Mouse (Mus musculus) limb, embryonic 12.5 days (tissue): Measurements from ENCODE around the gene Stxbp6. TPM values are rescaled to one million over a fixed set of nuclear protein-coding genes. Genes with fewer than 3 reads are reported as not detected.
A peak's percentile ranks its signal among the peaks of the same experiment; 100 is the strongest.
"Not testable (repeated sequence)": the region's sequence is repeated elsewhere in the genome, so short reads cannot be mapped to it uniquely, and the experiment has no call there.

Experiments
- ATAC-seq: fragments of 200-750 bp; cut with Nextera tagmentation; 2 replicates; pipeline ENCODE4 v1.8.0; 2017; ENCODE audit warnings: low read depth, moderate TSS enrichment; ENCODE audit not compliant: insufficient number of reproducible peaks, insufficient read depth, low FRiP score, low TSS enrichment
- H3K27ac ChIP-seq: fragments of 300-500 bp; sonication (generic); 2 replicates; pipeline ENCODE4 v1.5.1; 2016; ENCODE audit warnings: mild to moderate bottlenecking, moderate library complexity
- H3K27me3 ChIP-seq: fragments of 300-500 bp; sonication (generic); 2 replicates; pipeline ENCODE4 v1.6.1; 2016; ENCODE audit warnings: mild to moderate bottlenecking, moderate library complexity
- H3K36me3 ChIP-seq: fragments of 300-500 bp; sonication (generic); 2 replicates; pipeline ENCODE4 v1.6.1; 2016; ENCODE audit warnings: mild to moderate bottlenecking, moderate library complexity
- H3K4me1 ChIP-seq: fragments of 300-500 bp; sonication (generic); replicated peaks from 2 replicates; pipeline ENCODE4 v1.6.1; 2016
- H3K4me2 ChIP-seq: fragments of 300-500 bp; sonication (generic); 2 replicates; pipeline ENCODE4 v1.6.1; 2016; ENCODE audit warnings: mild to moderate bottlenecking, moderate library complexity
- H3K4me3 ChIP-seq: fragments of 300-500 bp; sonication (generic); replicated peaks from 2 replicates; pipeline ENCODE4 v1.5.1; 2016; ENCODE audit warnings: mild to moderate bottlenecking
- H3K9ac ChIP-seq: fragments of 300-500 bp; sonication (generic); replicated peaks from 2 replicates; pipeline ENCODE4 v1.6.1; 2016; ENCODE audit warnings: mild to moderate bottlenecking, moderate library complexity
- H3K9me3 ChIP-seq: fragments of 300-500 bp; sonication (generic); 2 replicates; pipeline ENCODE4 v1.6.1; 2016; ENCODE audit warnings: mild to moderate bottlenecking, moderate library complexity
- WGBS: fragments of 180-500 bp; shearing (Covaris S2); methylation state at CpG from one replicate; pipeline ENCODE4 v1.1.7; 2016; 5-methylcytosine and 5-hydroxymethylcytosine counted together
- polyA plus RNA-seq: library from polyadenylated mRNA; unstranded; fragments of >200 nt; fragmentation: Nextera tagmentation; extraction: Ambion mirVana; gene quantifications from 2 replicates; pipeline ENCODE4 v1.2.1, GENCODE M21; 2016

Gene Stxbp6
- polyA plus RNA-seq, result 24.6 and 29.1 TPM in 2 replicates

GRCm38 (mm10) chr12:45074611-45075342 lies at the start of gene Stxbp6:
TSS of gene Stxbp6 (minus strand) at chr12:45074709.
- Histone ChIP-seq H3K9ac (peak within 1 kb of the TSS; percentile 95), H3K4me3 (peak within 1 kb of the TSS; percentile 75), H3K9me3 (no peaks in the 10 kb centered on the region), H3K36me3 (no peaks in the 10 kb centered on the region), H3K4me1 (peaks cover 31% of the 10 kb centered on the region), H3K4me2 (peak within 1 kb of the TSS; percentile 90), H3K27me3 (no peaks in the 10 kb centered on the region), H3K27ac (peak within 1 kb of the TSS; percentile 95)
- WGBS, result 2% methylated on average over 20 of the region's 20 CpGs
- ATAC-seq, result peak; percentile 32; the same call in 1 of the 2 replicates

GRCm38 (mm10) chr12:45102954-45103353 lies 28.4 kb upstream of the Stxbp6 start:
- H3K4me1 ChIP-seq, ATAC-seq: not testable (repeated sequence)
- 71% methylated on average over 2 of the region's 2 CpGs for WGBS

GRCm38 (mm10) chr12:45093732-45094131 lies 19.2 kb upstream of the Stxbp6 start:
- H3K27me3 ChIP-seq, result no peaks in the 10 kb centered on the region
- no peak overlapping the region for H3K9ac ChIP-seq
- H3K9me3 ChIP-seq, result no peaks in the 10 kb centered on the region
- 71% methylated on average over 2 of the region's 2 CpGs for WGBS
- H3K4me3 ChIP-seq, result no peak overlapping the region
- H3K27ac ChIP-seq, result no peak overlapping the region
- H3K4me1 ChIP-seq, result no peaks in the 10 kb centered on the region
- no peak overlapping the region for H3K4me2 ChIP-seq
- ATAC-seq, result no peak
- H3K36me3 ChIP-seq, result no peaks in the 10 kb centered on the region

More at GRCm38 (mm10) chr12:45102954-45103353, 28.4 kb upstream of the Stxbp6 start:
- H3K9ac ChIP-seq, H3K9me3 ChIP-seq, H3K36me3 ChIP-seq, H3K27ac ChIP-seq, H3K4me3 ChIP-seq, H3K4me2 ChIP-seq, H3K27me3 ChIP-seq: not testable (repeated sequence)

GRCm38 (mm10) chr12:45092444-45092843 lies 17.9 kb upstream of the Stxbp6 start:
- H3K27ac ChIP-seq, result no peak overlapping the region
- WGBS, result 79% methylated on average over 3 of the region's 3 CpGs
- H3K4me3 ChIP-seq, result no peak overlapping the region
- no peaks in the 10 kb centered on the region for H3K27me3 ChIP-seq
- no peaks in the 10 kb centered on the region for H3K9me3 ChIP-seq
- no peaks in the 10 kb centered on the region for H3K4me1 ChIP-seq
- ATAC-seq, result no peak
- no peaks in the 10 kb centered on the region for H3K36me3 ChIP-seq
- no peak overlapping the region for H3K4me2 ChIP-seq
- no peak overlapping the region for H3K9ac ChIP-seq

- no peaks in the 10 kb centered on the region for H3K9me3 ChIP-seq
- ATAC-seq, result no peak
- H3K4me2 ChIP-seq, result no peak overlapping the region
- H3K27me3 ChIP-seq, result no peaks in the 10 kb centered on the region
- 81% methylated on average over 1 of the region's 1 CpGs for WGBS
- no peak overlapping the region for H3K27ac ChIP-seq
- H3K9ac ChIP-seq, result no peak overlapping the region
- no peak overlapping the region for H3K4me3 ChIP-seq
- H3K4me1 ChIP-seq, result no peaks in the 10 kb centered on the region
- H3K36me3 ChIP-seq, result no peaks in the 10 kb centered on the region
These were observed 8.6 kb upstream of the Stxbp6 start for GRCm38 (mm10) chr12:45083145-45083475.

- H3K4me2 ChIP-seq, result no peak overlapping the region
- H3K27me3 ChIP-seq, result no peaks in the 10 kb centered on the region
- ATAC-seq, result no peak
- no peak overlapping the region for H3K9ac ChIP-seq
- H3K27ac ChIP-seq, result no peak overlapping the region
- no peaks in the 10 kb centered on the region for H3K9me3 ChIP-seq
- H3K36me3 ChIP-seq, result no peaks in the 10 kb centered on the region
- no peak overlapping the region for H3K4me3 ChIP-seq
- 81% methylated on average over 4 of the region's 4 CpGs for WGBS
- H3K4me1 ChIP-seq, result no peaks in the 10 kb centered on the region
These were observed 8.1 kb upstream of the Stxbp6 start for GRCm38 (mm10) chr12:45082379-45083144.

GRCm38 (mm10) chr12:45081617-45082016 lies 7.1 kb upstream of the Stxbp6 start:
- ATAC-seq, result no peak
- 69% methylated on average over 1 of the region's 1 CpGs for WGBS
- no peaks in the 10 kb centered on the region for H3K36me3 ChIP-seq
- H3K27me3 ChIP-seq, result no peaks in the 10 kb centered on the region
- H3K9ac ChIP-seq, result no peak overlapping the region
- H3K4me1 ChIP-seq, result no peaks in the 10 kb centered on the region
- H3K9me3 ChIP-seq, result no peaks in the 10 kb centered on the region
- H3K4me2 ChIP-seq, result no peak overlapping the region
- H3K27ac ChIP-seq, result no peak overlapping the region
- no peak overlapping the region for H3K4me3 ChIP-seq

- Histone ChIP-seq H3K9ac (no peak overlapping the region), H3K4me2 (no peak overlapping the region), H3K27ac (no peak overlapping the region), H3K27me3 (no peaks in the 10 kb centered on the region), H3K36me3 (no peaks in the 10 kb centered on the region), H3K4me3 (no peak overlapping the region), H3K9me3 (no peaks in the 10 kb centered on the region), H3K4me1 (no peaks in the 10 kb centered on the region)
- ATAC-seq, result no peak
- 61% methylated on average over 5 of the region's 5 CpGs for WGBS
These were observed 6.2 kb upstream of the Stxbp6 start for GRCm38 (mm10) chr12:45080753-45081122.

- Histone ChIP-seq H3K4me1 (peaks cover 4% of the 10 kb centered on the region), H3K36me3 (no peaks in the 10 kb centered on the region), H3K4me2 (no peak overlapping the region), H3K27ac (no peak overlapping the region), H3K27me3 (no peaks in the 10 kb centered on the region), H3K4me3 (no peak overlapping the region), H3K9me3 (no peaks in the 10 kb centered on the region), H3K9ac (no peak overlapping the region)
- ATAC-seq, result no peak
- 68% methylated on average over 5 of the region's 5 CpGs for WGBS
These were observed 5.7 kb upstream of the Stxbp6 start for GRCm38 (mm10) chr12:45080036-45080752.

GRCm38 (mm10) chr12:45075631-45076030 lies 1.1 kb upstream of the Stxbp6 start:
- Histone ChIP-seq H3K27ac (no peak overlapping the region), H3K9ac (no peak overlapping the region), H3K4me2 (peak overlapping the region; percentile 90), H3K4me1 (peaks cover 26% of the 10 kb centered on the region), H3K4me3 (no peak overlapping the region), H3K27me3 (no peaks in the 10 kb centered on the region), H3K9me3 (no peaks in the 10 kb centered on the region), H3K36me3 (no peaks in the 10 kb centered on the region)
- WGBS, result 75% methylated on average over 11 of the region's 11 CpGs
- no peak for ATAC-seq

GRCm38 (mm10) chr12:45074042-45074601 lies 387 bp downstream of the Stxbp6 start:
- under 1% methylated on average over 62 of the region's 62 CpGs for WGBS
- peak overlapping the region; percentile 95 for H3K27ac ChIP-seq
- H3K9me3 ChIP-seq, result no peaks in the 10 kb centered on the region
- peaks cover 31% of the 10 kb centered on the region for H3K4me1 ChIP-seq
- H3K27me3 ChIP-seq, result no peaks in the 10 kb centered on the region
- peak; percentile 69 for ATAC-seq
- peak overlapping the region; percentile 95 for H3K9ac ChIP-seq
- peak overlapping the region; percentile 90 for H3K4me2 ChIP-seq
- no peaks in the 10 kb centered on the region for H3K36me3 ChIP-seq
- H3K4me3 ChIP-seq, result peak overlapping the region; percentile 75
